Mouse (Mus musculus): ENCODE measurements around the gene Plaur.

DNA sequence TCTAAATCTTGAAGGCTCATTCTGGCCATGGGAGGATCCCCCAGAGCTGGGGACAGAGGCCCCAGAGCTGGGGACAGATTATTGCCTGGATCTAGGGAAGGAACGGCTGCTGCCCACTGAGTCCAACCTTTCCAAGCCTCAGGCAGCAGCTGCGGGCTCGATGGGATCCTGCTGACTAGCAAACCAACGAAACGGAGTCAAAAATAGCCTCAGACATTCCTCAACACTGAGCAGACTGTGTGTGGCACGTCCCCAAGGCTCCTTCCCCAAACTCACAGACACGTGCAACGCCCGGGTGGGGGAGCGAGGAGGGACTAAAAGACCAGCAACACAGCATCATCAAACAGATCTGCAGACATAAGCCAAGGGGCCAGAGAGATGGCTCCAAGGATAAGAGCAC is 24.3 kb upstream of the Plaur start:
- TF ChIP-seq POLR2A (IDR thresholded peaks at IDR 0.05; ENCODE audit: extremely low read depth, insufficient read depth, low read length) (no peak), CTCF (IDR thresholded peaks at IDR 0.05; ENCODE audit: extremely low read depth, insufficient read depth, low read length) (no peak)
